Mouse (Mus musculus) erythroid progenitor cell, adult 5-6 weeks (primary cell): ENCODE data around the gene Nucks1. TPM values are rescaled to one million over a fixed set of nuclear protein-coding genes. Genes with fewer than 3 reads are reported as not detected.

Experiments used
- total RNA-seq, 2 experiments: library from RNA; stranded (forward) in 1 of 2; stranded (reverse) in 1 of 2; fragments of 150-400 nt in 1 of 2; fragments of 186-747, 209-891 nt in 1 of 2; gene quantifications; 2 replicates each; pipeline versions ENCODE4 v1.2.3 to v1.2.4; 2015 to 2017; ENCODE audit warnings: low replicate concordance in 2 of 2

Gene Nucks1
- total RNA-seq, 2 experiments from 2014 or later, result 169 to 248 TPM

Other genes with a start within 250 kb of the Nucks1 start
- 0.72 and 1.3 TPM in 2 replicates for gene Rab7b, start 221.8 kb upstream of the Nucks1 start, total RNA-seq (2015; ENCODE audit: low replicate concordance)
- gene Rab7b, start 221.8 kb upstream of the Nucks1 start, total RNA-seq (2017; ENCODE audit: low replicate concordance), result 1.7 and 4.2 TPM in 2 replicates
- not detected in 2 replicates for gene Slc26a9, start 166.5 kb upstream of the Nucks1 start, total RNA-seq (2015; ENCODE audit: low replicate concordance)
- gene Slc26a9, start 166.5 kb upstream of the Nucks1 start, total RNA-seq (2017; ENCODE audit: low replicate concordance), result not detected in 2 replicates
- not detected in 2 replicates for gene Pm20d1, start 113.2 kb upstream of the Nucks1 start, total RNA-seq (2015; ENCODE audit: low replicate concordance)
- not detected in 2 replicates for gene Pm20d1, start 113.2 kb upstream of the Nucks1 start, total RNA-seq (2017; ENCODE audit: low replicate concordance)
- gene Slc41a1, start 83.0 kb upstream of the Nucks1 start, total RNA-seq (2015; ENCODE audit: low replicate concordance), result 0.72 and 1.7 TPM in 2 replicates
- 0.64 and 2.2 TPM in 2 replicates for gene Slc41a1, start 83.0 kb upstream of the Nucks1 start, total RNA-seq (2017; ENCODE audit: low replicate concordance)
- 4.3 and 4.6 TPM in 2 replicates for gene Rab29, start 43.3 kb upstream of the Nucks1 start, total RNA-seq (2015; ENCODE audit: low replicate concordance)
- 2.1 and 3.0 TPM in 2 replicates for gene Rab29, start 43.3 kb upstream of the Nucks1 start, total RNA-seq (2017; ENCODE audit: low replicate concordance)
- 1.1 TPM in 1 of 2 replicates, not detected in the other for gene Slc45a3, start 52.4 kb downstream of the Nucks1 start, total RNA-seq (2015; ENCODE audit: low replicate concordance)
- 0.64 TPM in 1 of 2 replicates, not detected in the other for gene Slc45a3, start 52.4 kb downstream of the Nucks1 start, total RNA-seq (2017; ENCODE audit: low replicate concordance)
- gene Elk4, start 97.1 kb downstream of the Nucks1 start, total RNA-seq (2015; ENCODE audit: low replicate concordance), result 143 and 156 TPM in 2 replicates
- 66.2 and 68.6 TPM in 2 replicates for gene Elk4, start 97.1 kb downstream of the Nucks1 start, total RNA-seq (2017; ENCODE audit: low replicate concordance)
- 0.72 TPM in 1 of 2 replicates, not detected in the other for gene Mfsd4a, start 157.5 kb downstream of the Nucks1 start, total RNA-seq (2015; ENCODE audit: low replicate concordance)
- 0.15 and 5.4 TPM in 2 replicates for gene Mfsd4a, start 157.5 kb downstream of the Nucks1 start, total RNA-seq (2017; ENCODE audit: low replicate concordance)
- gene Cdk18, start 229.2 kb downstream of the Nucks1 start, total RNA-seq (2015; ENCODE audit: low replicate concordance), result not detected in 2 replicates
- gene Cdk18, start 229.2 kb downstream of the Nucks1 start, total RNA-seq (2017; ENCODE audit: low replicate concordance), result 0.13 TPM in 1 of 2 replicates, not detected in the other